8 mouse cellular contexts compared by ENCODE assay signal in the genomic region with DNA sequence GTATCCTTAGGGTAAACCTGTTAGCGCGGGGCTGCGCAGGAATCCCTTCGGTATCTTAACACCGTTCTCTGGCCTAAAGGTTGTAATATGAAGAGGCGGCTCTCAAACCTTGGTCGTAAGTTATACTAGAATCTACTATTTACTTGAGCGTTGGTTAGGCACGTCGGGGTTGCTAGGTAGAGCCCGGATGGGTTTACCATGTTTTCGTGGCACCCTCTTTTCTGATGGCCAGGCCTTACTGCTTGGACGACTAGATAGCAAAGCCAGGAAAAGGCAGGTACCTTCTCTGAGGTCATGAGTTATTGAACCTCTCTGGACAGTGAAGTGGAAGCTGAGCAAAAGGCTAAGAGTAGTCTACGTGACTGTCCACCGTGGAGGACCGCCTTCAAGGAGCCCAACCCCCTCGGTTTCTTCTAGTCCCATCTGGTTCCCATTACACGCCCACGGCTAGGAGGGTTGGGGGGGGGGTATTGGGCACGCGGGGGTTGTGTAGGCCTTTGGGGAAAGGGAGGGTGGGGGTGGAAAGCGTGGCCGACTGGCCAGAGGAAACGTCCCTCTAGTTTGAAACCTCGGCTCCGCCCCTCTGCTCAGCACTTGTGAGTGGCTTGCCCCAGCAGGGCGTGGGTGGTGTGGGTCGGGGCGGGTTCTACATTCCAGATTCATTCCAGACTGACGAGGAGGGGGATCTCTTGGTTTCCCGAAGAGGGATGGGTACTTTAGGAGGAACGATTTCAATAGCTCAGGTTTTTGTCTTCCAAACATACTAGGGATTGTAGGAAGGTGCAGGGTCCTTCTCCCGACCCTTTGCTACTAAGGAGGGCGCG. TPM values are rescaled to one million over a fixed set of nuclear protein-coding genes. Genes with fewer than 3 reads are reported as not detected.
A peak's percentile ranks its signal among the peaks of the same experiment; 100 is the strongest.
DNase-seq lines count a peak whose midpoint lies in the region; ATAC-seq lines count a peak whose summit lies in the region.

No protein-coding gene starts in this region.

- peaks cover 26% of the 10 kb centered on the region for H3K36me3 ChIP-seq in limb, embryonic 10.5 days
- H3K36me3 ChIP-seq in midbrain, embryonic 11.5 days (ENCODE audit: control insufficient read depth, insufficient read depth, low read length), result no peaks in the 10 kb centered on the region

- peak overlapping the region; percentile 64 for H3K9ac ChIP-seq in midbrain, embryonic 11.5 days (ENCODE audit: low read length)

- peak overlapping the region; percentile 84 for H3K4me3 ChIP-seq in limb, embryonic 10.5 days
- peak overlapping the region; percentile 40 for H3K4me3 ChIP-seq in midbrain, embryonic 11.5 days (ENCODE audit: low read depth, low read length)

- under 1% methylated on average over 35 of the region's 35 CpGs for WGBS in limb, embryonic 10.5 days
- WGBS in midbrain, embryonic 11.5 days, result 2% methylated on average over 35 of the region's 35 CpGs

- H3K9me3 ChIP-seq in limb, embryonic 10.5 days (replicated peaks), result no peaks in the 10 kb centered on the region
- H3K9me3 ChIP-seq in midbrain, embryonic 11.5 days (ENCODE audit: control insufficient read depth, low read length), result no peaks in the 10 kb centered on the region

- peak; percentile 30 for ATAC-seq in common myeloid progenitor, adult 5-6 weeks (replicated peaks; ENCODE audit: low read depth, poor library complexity, severe bottlenecking)
- ATAC-seq in midbrain, embryonic 11.5 days (ENCODE audit: low FRiP score), result peak; percentile 25
- ATAC-seq in erythroid progenitor cell, adult 5-6 weeks (replicated peaks; ENCODE audit: low FRiP score, poor library complexity, severe bottlenecking), result no peak

- H3K27me3 ChIP-seq in limb, embryonic 10.5 days (ENCODE audit: low read depth, poor library complexity, severe bottlenecking), result peaks cover 33% of the 10 kb centered on the region
- peaks cover 62% of the 10 kb centered on the region for H3K27me3 ChIP-seq in midbrain, embryonic 11.5 days (ENCODE audit: control insufficient read depth, insufficient read depth, low read length)

- intact Hi-C loops in gastrocnemius, postnatal 14 days (cut with DNase I; ENCODE audit: low total_unique reads), result no loop called here

- peak; percentile 97 for DNase-seq in ZHBTc4 (ENCODE audit: low read depth, low spot score)
- peak; percentile 94 for DNase-seq in gastrocnemius, postnatal 14 days
- peak; percentile 88 for DNase-seq in induced T-regulatory cell, adult 2 months (ENCODE audit: low read depth)
- peak; percentile 89 for DNase-seq in limb, embryonic 10.5 days (ENCODE audit: low spot score)
- peak; percentile 94 for DNase-seq in midbrain, embryonic 11.5 days (ENCODE audit: low spot score, missing footprints)
- DNase-seq in skeletal muscle tissue, adult 2 months (ENCODE audit: low read depth, low spot score), result peak; percentile 96

- H3K4me2 ChIP-seq in midbrain, embryonic 11.5 days, result peak overlapping the region; percentile 59

- H3K27ac ChIP-seq in limb, embryonic 10.5 days, result peak overlapping the region; percentile 97
- peak overlapping the region; percentile 2; the same call in 1 of the 2 replicates for H3K27ac ChIP-seq in midbrain, embryonic 11.5 days (ENCODE audit: low read depth, low read length)

- H3K4me1 ChIP-seq in limb, embryonic 10.5 days, result peaks cover 77% of the 10 kb centered on the region
- H3K4me1 ChIP-seq in midbrain, embryonic 11.5 days (ENCODE audit: control insufficient read depth, insufficient read depth, low read length), result peaks cover 31% of the 10 kb centered on the region

RNA-seq across cellular contexts. Expression of a gene that starts 0.8 kb away (rescaled TPM):
- total RNA-seq in common myeloid progenitor, adult 5-6 weeks (2017), result 20.8 and 22.6 TPM in 2 replicates
- 1 to 10 TPM; 2.3 to 2.7 TPM for total RNA-seq in gastrocnemius, postnatal 14 days (2021)
- 11.9 and 12.3 TPM in 2 replicates for polyA plus RNA-seq in limb, embryonic 10.5 days (2016; fragmentation: Nextera tagmentation; extraction: Ambion mirVana)
- 10.0 and 10.9 TPM in 2 replicates for polyA plus RNA-seq in midbrain, embryonic 11.5 days (2014; fragmentation: Nextera tagmentation; extraction: Ambion mirVana)
- 73.5 and 83.4 TPM in 2 replicates for total RNA-seq in erythroid progenitor cell, adult 5-6 weeks (2015; ENCODE audit: low replicate concordance)
- total RNA-seq in erythroid progenitor cell, adult 5-6 weeks (2017; ENCODE audit: low replicate concordance), result 69.6 and 83.2 TPM in 2 replicates

RNA-seq across cellular contexts. Expression of a gene that starts 0.9 kb away (rescaled TPM):
- total RNA-seq in common myeloid progenitor, adult 5-6 weeks (2017), result 5.7 and 6.8 TPM in 2 replicates
- 1 to 10 TPM; 4.9 to 5.5 TPM for total RNA-seq in gastrocnemius, postnatal 14 days (2021)
- polyA plus RNA-seq in limb, embryonic 10.5 days (2016; fragmentation: Nextera tagmentation; extraction: Ambion mirVana), result 13.1 and 17.4 TPM in 2 replicates
- polyA plus RNA-seq in midbrain, embryonic 11.5 days (2014; fragmentation: Nextera tagmentation; extraction: Ambion mirVana), result 2.1 and 2.2 TPM in 2 replicates
- 2.5 TPM in 1 of 2 replicates, not detected in the other for total RNA-seq in erythroid progenitor cell, adult 5-6 weeks (2015; ENCODE audit: low replicate concordance)
- total RNA-seq in erythroid progenitor cell, adult 5-6 weeks (2017; ENCODE audit: low replicate concordance), result 1.7 and 3.1 TPM in 2 replicates

RNA-seq across cellular contexts. Expression of a gene that starts 24.7 kb away (rescaled TPM):
- total RNA-seq in common myeloid progenitor, adult 5-6 weeks (2017), result 33.1 and 48.3 TPM in 2 replicates
- total RNA-seq in gastrocnemius, postnatal 14 days (2021), result 10 to 100 TPM; 16.1 to 16.6 TPM
- 8.4 and 9.7 TPM in 2 replicates for polyA plus RNA-seq in limb, embryonic 10.5 days (2016; fragmentation: Nextera tagmentation; extraction: Ambion mirVana)
- polyA plus RNA-seq in midbrain, embryonic 11.5 days (2014; fragmentation: Nextera tagmentation; extraction: Ambion mirVana), result 5.7 and 6.9 TPM in 2 replicates
- total RNA-seq in erythroid progenitor cell, adult 5-6 weeks (2015; ENCODE audit: low replicate concordance), result 11.5 and 26.8 TPM in 2 replicates
- 11.3 and 16.6 TPM in 2 replicates for total RNA-seq in erythroid progenitor cell, adult 5-6 weeks (2017; ENCODE audit: low replicate concordance)

RNA-seq across cellular contexts. Expression of a gene that starts 37.5 kb away (rescaled TPM):
- not detected in 2 replicates for total RNA-seq in common myeloid progenitor, adult 5-6 weeks (2017)
- under 1 TPM; 0.18 to 0.53 TPM for total RNA-seq in gastrocnemius, postnatal 14 days (2021)
- 0.49 and 0.78 TPM in 2 replicates for polyA plus RNA-seq in limb, embryonic 10.5 days (2016; fragmentation: Nextera tagmentation; extraction: Ambion mirVana)
- polyA plus RNA-seq in midbrain, embryonic 11.5 days (2014; fragmentation: Nextera tagmentation; extraction: Ambion mirVana), result 0.41 and 0.46 TPM in 2 replicates
- total RNA-seq in erythroid progenitor cell, adult 5-6 weeks (2015; ENCODE audit: low replicate concordance), result 0.84 TPM in 1 of 2 replicates, not detected in the other
- total RNA-seq in erythroid progenitor cell, adult 5-6 weeks (2017; ENCODE audit: low replicate concordance), result 2.3 and 3.5 TPM in 2 replicates

RNA-seq across cellular contexts. Expression of a gene that starts 46.5 kb away (rescaled TPM):
- 0.97 and 3.2 TPM in 2 replicates for total RNA-seq in common myeloid progenitor, adult 5-6 weeks (2017)
- total RNA-seq in gastrocnemius, postnatal 14 days (2021), result 100 to 1,000 TPM in 1 of 2 experiments, 10 to 100 TPM in 1; 73.8 to 101 TPM
- polyA plus RNA-seq in limb, embryonic 10.5 days (2016; fragmentation: Nextera tagmentation; extraction: Ambion mirVana), result 48.6 and 67.8 TPM in 2 replicates
- 52.2 and 58.8 TPM in 2 replicates for polyA plus RNA-seq in midbrain, embryonic 11.5 days (2014; fragmentation: Nextera tagmentation; extraction: Ambion mirVana)
- total RNA-seq in erythroid progenitor cell, adult 5-6 weeks (2015; ENCODE audit: low replicate concordance), result 19.7 and 21.6 TPM in 2 replicates
- 11.5 and 13.1 TPM in 2 replicates for total RNA-seq in erythroid progenitor cell, adult 5-6 weeks (2017; ENCODE audit: low replicate concordance)
